Mouse (Mus musculus): ENCODE data around the gene Ubc. TPM values are rescaled to one million over a fixed set of nuclear protein-coding genes. Genes with fewer than 3 reads are reported as not detected.
"Not testable (repeated sequence)": the region's sequence is repeated elsewhere in the genome, so short reads cannot be mapped to it uniquely, and the experiment has no call there.

The Ubc gene
- polyA plus RNA-seq, 1 experiment from 2014 or later = 1,127 TPM

DNA sequence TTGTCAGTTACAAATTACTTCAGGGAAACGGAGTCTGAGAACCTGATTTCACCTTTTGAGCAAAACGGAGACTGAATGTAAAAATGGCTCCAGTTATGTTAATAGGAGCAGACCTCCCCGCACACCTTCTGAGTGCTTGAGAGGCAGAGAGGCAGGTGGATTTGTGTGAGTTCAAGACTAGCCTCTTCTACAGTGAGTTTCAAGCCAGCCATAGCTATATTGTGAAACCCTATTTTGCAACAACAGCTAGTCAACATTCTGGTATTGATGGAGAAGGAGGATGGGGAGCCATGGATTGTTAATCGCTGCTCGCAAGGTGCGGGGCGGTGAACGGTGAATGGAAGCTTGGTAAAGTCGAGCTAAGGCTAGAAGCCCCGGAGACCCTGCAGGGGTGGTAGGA is 12.5 kb upstream of the Ubc start:
- H3K4me1 ChIP-seq (replicated peaks) = peaks cover 19% of the 10 kb centered on the region
- no peak overlapping the region for H3K4me2 ChIP-seq
- no peaks in the 10 kb centered on the region for H3K36me3 ChIP-seq
- H3K9ac ChIP-seq = no peak overlapping the region
- 51% methylated on average over 10 of the region's 10 CpGs for WGBS
- no peaks in the 10 kb centered on the region for H3K9me3 ChIP-seq
- no peak overlapping the region for H3K27ac ChIP-seq (replicated peaks)
- no peaks in the 10 kb centered on the region for H3K27me3 ChIP-seq
- no peak overlapping the region for H3K4me3 ChIP-seq
- ATAC-seq (ENCODE audit: low read depth) = no peak

GRCm38 (mm10) chr5:125400903-125401302 is 10.9 kb upstream of the Ubc start:
- H3K9me3 ChIP-seq = no peaks in the 10 kb centered on the region
- no peak overlapping the region for H3K27ac ChIP-seq (replicated peaks)
- 68% methylated on average over 7 of the region's 7 CpGs for WGBS
- H3K27me3 ChIP-seq = no peaks in the 10 kb centered on the region
- no peak for ATAC-seq (ENCODE audit: low read depth)
- peaks cover 9% of the 10 kb centered on the region; the same call in 1 of the 2 replicates for H3K4me1 ChIP-seq (replicated peaks)
- H3K4me3 ChIP-seq = no peak overlapping the region
- no peaks in the 10 kb centered on the region for H3K36me3 ChIP-seq
- H3K4me2 ChIP-seq = no peak overlapping the region
- H3K9ac ChIP-seq = no peak overlapping the region

DNA sequence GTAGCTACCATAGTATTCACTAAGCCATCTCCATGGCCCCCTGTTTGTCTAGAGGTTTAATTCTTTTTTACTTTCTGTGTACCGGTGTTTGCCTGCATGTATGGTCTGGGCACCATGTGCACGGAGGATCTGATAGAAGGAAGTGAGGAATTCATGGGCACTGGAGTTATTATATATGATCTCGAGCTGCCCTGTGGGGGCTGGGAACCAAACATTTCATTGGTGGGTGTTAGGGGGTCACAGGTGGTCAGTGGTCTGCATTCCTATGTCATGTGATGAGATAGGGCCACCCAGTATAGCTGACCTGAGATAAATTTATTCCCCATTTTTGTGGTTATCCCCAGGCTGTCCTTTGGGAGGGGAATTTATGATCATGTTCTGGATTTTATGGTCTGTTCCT is 5.0 kb upstream of the Ubc start:
- no peak for ATAC-seq (ENCODE audit: low read depth)
- Histone ChIP-seq H3K4me3 (no peak overlapping the region), H3K9ac (peak overlapping the region; percentile 67)

GRCm38 (mm10) chr5:125393622-125394603 is 3.9 kb upstream of the Ubc start:
- Histone ChIP-seq H3K4me2 (peak overlapping the region; percentile 58), H3K9me3 (no peaks in the 10 kb centered on the region), H3K36me3 (no peaks in the 10 kb centered on the region), H3K9ac (peak overlapping the region; percentile 67), H3K4me1 (replicated peaks) (peaks cover 45% of the 10 kb centered on the region), H3K27ac (replicated peaks) (peak overlapping the region; percentile 98), H3K4me3 (peak overlapping the region; percentile 33), H3K27me3 (no peaks in the 10 kb centered on the region)
- WGBS = 9% methylated on average over 24 of the region's 25 CpGs
- peak; percentile 49 for ATAC-seq (ENCODE audit: low read depth)

More for the DNA sequence above, 5.0 kb upstream of the Ubc start:
- Histone ChIP-seq H3K36me3 (no peaks in the 10 kb centered on the region), H3K4me1 (replicated peaks) (peaks cover 44% of the 10 kb centered on the region), H3K4me2 (peak overlapping the region; percentile 58; the same call in 1 of the 2 replicates), H3K9me3 (no peaks in the 10 kb centered on the region), H3K27ac (replicated peaks) (peak overlapping the region; percentile 98), H3K27me3 (no peaks in the 10 kb centered on the region)
- 46% methylated on average over 3 of the region's 3 CpGs for WGBS

- Histone ChIP-seq H3K9ac (peak overlapping the region; percentile 67), H3K27me3 (no peaks in the 10 kb centered on the region), H3K36me3 (peaks cover 2% of the 10 kb centered on the region; the same call in 1 of the 2 replicates), H3K4me3 (peak overlapping the region; percentile 33), H3K4me1 (replicated peaks) (peaks cover 52% of the 10 kb centered on the region), H3K9me3 (no peaks in the 10 kb centered on the region), H3K4me2 (peak overlapping the region; percentile 58), H3K27ac (replicated peaks) (peak overlapping the region; percentile 98)
- under 1% methylated on average over 20 of the region's 20 CpGs for WGBS
- ATAC-seq (ENCODE audit: low read depth) = peak; percentile 90
Observed at GRCm38 (mm10) chr5:125392977-125393621, 3.1 kb upstream of the Ubc start.

DNA sequence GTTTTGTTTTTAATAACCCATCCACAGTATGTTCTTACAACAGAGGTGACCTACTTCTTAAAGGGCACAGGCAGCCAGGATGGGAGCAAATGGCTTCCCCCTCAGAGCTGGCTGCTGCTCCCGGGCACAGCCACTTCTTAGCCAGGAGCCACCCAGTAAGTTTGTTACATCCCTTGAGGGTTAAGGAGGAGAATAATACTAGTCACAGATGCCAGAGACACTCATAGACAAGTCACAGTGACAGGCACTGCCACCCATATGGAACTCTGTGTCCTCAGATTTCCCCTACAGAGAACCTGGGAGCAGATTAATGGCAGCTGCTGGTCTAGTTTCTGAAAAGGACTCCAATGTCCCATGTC is 2.6 kb upstream of the Ubc start:
- peak overlapping the region; percentile 58 for H3K4me2 ChIP-seq
- 17% methylated on average over 1 of the region's 1 CpGs for WGBS
- peaks cover 54% of the 10 kb centered on the region for H3K4me1 ChIP-seq (replicated peaks)
- ATAC-seq (ENCODE audit: low read depth) = peak; percentile 12
- peak overlapping the region; percentile 11; the same call in 1 of the 2 replicates for H3K4me3 ChIP-seq
- no peaks in the 10 kb centered on the region for H3K9me3 ChIP-seq
- H3K9ac ChIP-seq = peak overlapping the region; percentile 67
- peaks cover 3% of the 10 kb centered on the region; the same call in 1 of the 2 replicates for H3K36me3 ChIP-seq
- peak overlapping the region; percentile 98 for H3K27ac ChIP-seq (replicated peaks)
- H3K27me3 ChIP-seq = no peaks in the 10 kb centered on the region

DNA sequence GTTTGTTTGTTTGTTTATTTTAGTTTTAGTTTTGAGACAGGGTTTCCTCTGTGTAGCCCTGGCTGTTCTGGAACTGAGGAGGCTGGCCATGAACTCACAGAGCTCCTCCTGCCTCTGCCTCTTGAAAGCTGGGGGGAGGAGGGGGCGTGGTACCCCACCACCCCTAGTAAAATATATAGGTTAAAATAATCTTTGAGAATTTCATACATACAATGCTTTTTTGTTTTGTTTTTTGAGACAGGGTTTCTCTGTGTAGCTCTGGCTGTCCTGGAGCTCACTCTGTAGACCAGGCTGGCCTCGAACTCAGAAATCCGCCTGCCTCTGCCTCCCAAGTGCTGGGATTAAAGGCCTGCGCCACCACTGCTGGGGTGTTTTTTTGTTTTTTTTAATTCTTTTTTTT is 2.2 kb upstream of the Ubc start:
- peaks cover 54% of the 10 kb centered on the region for H3K4me1 ChIP-seq (replicated peaks)
- H3K9ac ChIP-seq; H3K36me3 ChIP-seq; H3K27me3 ChIP-seq; H3K4me3 ChIP-seq; ATAC-seq (ENCODE audit: low read depth); H3K4me2 ChIP-seq; H3K9me3 ChIP-seq: not testable (repeated sequence)
- 91% methylated on average over 4 of the region's 4 CpGs for WGBS
- H3K27ac ChIP-seq (replicated peaks) = peak overlapping the region; percentile 98

DNA sequence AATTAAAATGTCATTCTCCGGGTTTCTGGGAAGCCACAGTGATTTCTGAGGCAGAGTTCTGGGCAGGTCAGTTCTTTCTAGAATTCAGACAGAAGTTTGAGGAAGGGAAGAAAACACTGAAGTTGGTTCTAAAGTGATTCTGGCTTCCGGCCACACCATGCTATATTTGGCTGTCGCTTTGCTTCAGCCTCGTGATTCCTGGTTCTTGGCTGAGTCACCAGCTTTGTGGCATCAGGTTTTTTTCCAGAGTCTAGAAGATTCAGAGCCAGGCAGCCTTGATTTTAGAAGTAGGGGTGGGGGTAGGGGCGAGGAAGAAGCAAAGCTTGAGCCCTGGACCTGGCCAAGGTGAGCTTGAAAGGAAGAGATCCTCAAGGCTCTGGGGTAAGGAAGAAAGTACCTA is 1.6 kb upstream of the Ubc start:
- peak overlapping the region; percentile 98; the same call in 1 of the 2 replicates for H3K27ac ChIP-seq (replicated peaks)
- 83% methylated on average over 5 of the region's 5 CpGs for WGBS
- H3K4me1 ChIP-seq (replicated peaks) = peaks cover 54% of the 10 kb centered on the region
- H3K9me3 ChIP-seq = no peaks in the 10 kb centered on the region
- H3K4me3 ChIP-seq = no peak overlapping the region
- ATAC-seq (ENCODE audit: low read depth) = no peak
- H3K36me3 ChIP-seq = peaks cover 3% of the 10 kb centered on the region; the same call in 1 of the 2 replicates
- H3K9ac ChIP-seq = no peak overlapping the region
- no peaks in the 10 kb centered on the region for H3K27me3 ChIP-seq
- H3K4me2 ChIP-seq = no peak overlapping the region

GRCm38 (mm10) chr5:125390906-125391477 is 990 bp upstream of the Ubc start:
- no peaks in the 10 kb centered on the region for H3K27me3 ChIP-seq
- 0 out of 2 replicates have a peak overlapping the region, but pooled peaks have one; percentile 18 for H3K27ac ChIP-seq (replicated peaks)
- H3K4me3 ChIP-seq = no peak overlapping the region
- no peak overlapping the region for H3K9ac ChIP-seq
- H3K4me1 ChIP-seq (replicated peaks) = peaks cover 54% of the 10 kb centered on the region
- no peaks in the 10 kb centered on the region for H3K9me3 ChIP-seq
- no peak for ATAC-seq (ENCODE audit: low read depth)
- 94% methylated on average over 3 of the region's 3 CpGs for WGBS
- H3K4me2 ChIP-seq = no peak overlapping the region
- H3K36me3 ChIP-seq = peaks cover 4% of the 10 kb centered on the region

DNA sequence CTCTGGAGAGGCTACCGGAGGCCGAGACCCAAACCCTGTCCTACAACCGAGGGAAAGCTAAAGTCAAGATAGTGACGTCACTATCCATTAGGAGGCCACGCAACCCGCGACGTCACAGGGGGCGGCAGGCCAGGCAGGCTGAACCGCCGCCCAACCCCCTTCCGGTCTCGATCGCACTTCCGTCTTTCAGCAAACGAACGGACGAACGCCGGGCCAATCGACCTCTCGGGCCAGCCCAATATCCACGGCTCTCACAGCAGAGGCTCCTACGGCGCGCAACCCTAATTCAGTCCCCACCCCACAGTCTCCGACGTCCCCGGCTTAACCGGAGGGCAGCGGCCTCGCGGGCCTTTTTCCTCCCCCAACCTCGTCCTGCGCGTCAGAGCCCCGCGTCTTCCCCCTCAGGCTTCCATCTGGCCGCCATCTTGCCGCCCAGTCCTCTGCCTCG is 847 bp downstream of the Ubc start, which contains the start of gene Gm10382:
Gene Gm10382, plus strand, starts transcription at position 192 of the 448 bp plus-strand sequence.
- Histone ChIP-seq H3K36me3 (peaks cover 22% of the 10 kb centered on the region), H3K27ac (replicated peaks) (peak within 1 kb of the TSS; percentile 98), H3K9ac (peak within 1 kb of the TSS; percentile 100), H3K27me3 (no peaks in the 10 kb centered on the region), H3K4me1 (replicated peaks) (peaks cover 59% of the 10 kb centered on the region), H3K9me3 (no peaks in the 10 kb centered on the region), H3K4me3 (peak within 1 kb of the TSS; percentile 100), H3K4me2 (peak within 1 kb of the TSS; percentile 96)
- under 1% methylated on average over 41 of the region's 41 CpGs for WGBS
- ATAC-seq (ENCODE audit: low read depth) = peak; percentile 21

DNA sequence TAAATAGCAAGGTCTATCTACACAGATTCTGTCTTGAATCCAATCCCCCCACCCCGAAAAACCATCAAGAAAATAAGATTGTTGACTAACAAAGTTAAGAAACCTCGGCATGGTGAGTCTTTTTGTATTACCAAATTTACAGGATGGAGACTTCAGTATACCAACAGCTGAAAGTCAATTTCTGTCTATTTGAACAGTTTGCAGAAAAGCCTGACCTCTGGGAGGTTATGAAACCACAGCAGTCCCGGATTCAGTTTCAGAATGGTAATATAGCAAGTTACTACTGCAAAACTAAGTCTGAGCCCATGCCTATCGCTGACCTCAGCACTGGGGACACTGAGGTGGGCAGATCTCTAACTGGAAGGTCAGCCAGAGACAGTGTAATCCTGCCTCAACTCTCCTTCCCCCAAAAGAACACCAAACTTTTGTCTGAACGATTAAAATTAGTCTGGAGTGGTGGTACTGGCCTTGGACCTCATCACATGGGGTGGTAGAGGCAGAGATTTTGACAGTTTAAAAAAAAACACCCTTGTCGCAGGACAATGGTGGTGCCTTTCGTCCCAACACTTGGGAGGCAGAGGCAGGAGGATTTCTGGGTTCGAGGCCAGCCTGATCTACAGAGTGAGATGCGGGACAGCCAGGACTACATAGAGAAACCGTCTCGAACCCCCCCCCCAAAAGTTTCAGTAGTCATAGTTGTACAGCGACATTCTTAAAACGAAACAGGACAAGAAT is 1.5 kb downstream of the Ubc start:
- ATAC-seq (ENCODE audit: low read depth) = no peak
- peak overlapping the region; percentile 100 for H3K9ac ChIP-seq
- H3K4me1 ChIP-seq (replicated peaks) = peaks cover 57% of the 10 kb centered on the region
- no peaks in the 10 kb centered on the region for H3K27me3 ChIP-seq
- H3K4me3 ChIP-seq = peak overlapping the region; percentile 100
- no peaks in the 10 kb centered on the region for H3K9me3 ChIP-seq
- 28% methylated on average over 13 of the region's 13 CpGs for WGBS
- peak overlapping the region; percentile 98; the same call in 1 of the 2 replicates for H3K27ac ChIP-seq (replicated peaks)
- H3K36me3 ChIP-seq = peaks cover 27% of the 10 kb centered on the region
- H3K4me2 ChIP-seq = peak overlapping the region; percentile 96
